Mouse (Mus musculus): ENCODE results near the gene Shkbp1.

GRCm38 (mm10) chr7:27324161-27324560 is 31.7 kb downstream of the Shkbp1 start:
- TF ChIP-seq MAFK (IDR thresholded peaks at IDR 0.05; ENCODE audit: insufficient read depth, low read depth, low read length) (no peak), ZC3H11A (IDR thresholded peaks at IDR 0.05; ENCODE audit: borderline replicate concordance, low read depth, low read length) (no peak)

Measured in ES-E14 (cell line).